Mouse (Mus musculus) kidney, adult 2 months (tissue): ENCODE results near the gene Dnah12.

Experiments
- CTCF ChIP-seq: fragments of 200-500 bp; conservative IDR thresholded peaks from 2 replicates; pipeline ENCODE4 v1.5.1; 2011; ENCODE audit warnings: low read depth, mild to moderate bottlenecking, control low read depth, low read length, moderate library complexity, mixed read lengths; ENCODE audit not compliant: insufficient read depth, insufficient read length
- POLR2A ChIP-seq: fragments of 200-500 bp; IDR thresholded peaks from one replicate; pipeline ENCODE4 v1.6.1; 2011; ENCODE audit warnings: low read depth, low read length, control low read depth

DNA sequence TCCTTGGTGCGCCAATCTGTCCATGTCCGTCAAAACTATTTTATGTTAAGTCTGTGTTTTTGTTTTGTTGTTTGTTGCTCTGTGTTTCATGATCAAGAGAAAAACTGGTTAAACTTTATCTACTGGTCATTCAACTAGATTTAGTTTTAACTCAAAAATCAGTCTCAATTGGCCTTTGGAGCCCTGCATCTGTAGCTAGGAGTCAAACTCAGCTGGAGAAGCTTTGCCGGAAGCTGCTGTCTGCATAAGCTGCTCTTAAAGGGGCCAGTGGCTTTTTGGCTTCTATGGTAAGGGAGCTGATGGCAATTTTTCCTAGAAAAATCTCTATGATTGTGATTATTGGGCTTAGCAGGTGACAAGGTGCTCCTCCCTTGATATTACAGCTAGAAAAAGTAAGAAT is 241.8 kb downstream of the Dnah12 start:
- TF ChIP-seq CTCF (no peak), POLR2A (no peak)
